Mouse (Mus musculus): Measurements from ENCODE around the gene Peli2.

DNA sequence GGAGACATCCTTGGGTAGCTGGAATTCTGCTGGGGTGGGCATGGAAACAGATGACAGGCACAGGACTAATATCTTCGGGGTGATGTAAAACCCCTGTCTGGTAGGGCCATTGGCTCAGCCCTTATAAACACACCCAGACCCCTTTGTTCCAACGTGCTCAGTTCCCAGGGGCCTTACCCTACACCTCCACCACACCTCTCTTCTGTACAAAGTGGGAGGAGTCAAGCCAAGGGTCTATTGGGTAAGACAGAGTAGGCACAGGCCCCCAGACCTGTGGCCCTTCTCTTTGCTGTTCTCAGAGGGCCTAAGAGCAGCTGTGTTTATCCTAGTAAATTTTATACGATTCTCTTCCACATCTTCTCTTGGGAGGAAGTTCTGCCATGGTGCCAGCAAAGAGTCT lies 46.4 kb downstream of the Peli2 start:
- TF ChIP-seq CTCF (IDR thresholded peaks at IDR 0.05; ENCODE audit: control insufficient read depth, insufficient read depth, insufficient replicate concordance, low read depth, low read length), result no peak
- TF ChIP-seq POLR2A (IDR thresholded peaks at IDR 0.05; ENCODE audit: control insufficient read depth, low read depth, low read length), result no peak

All from testis, adult 2 months (tissue).